Mouse (Mus musculus) erythroblast, adult 5-6 weeks (primary cell): Measurements from ENCODE around the gene Ccdc116. TPM values are rescaled to one million over a fixed set of nuclear protein-coding genes. Genes with fewer than 3 reads are reported as not detected.

ENCODE experiments used
- ATAC-seq: replicated peaks from 2 replicates; pipeline ENCODE4 v1.8.0; 2016; ENCODE audit warnings: moderate number of reproducible peaks, mild to moderate bottlenecking, moderate TSS enrichment, inconsistent platforms; ENCODE audit not compliant: poor library complexity, low FRiP score, severe bottlenecking
- total RNA-seq, 2 experiments: library from RNA; stranded (forward) in 1 of 2; stranded (reverse) in 1 of 2; fragments of 150-400 nt in 1 of 2; fragments of 200-764, 138-1000 nt in 1 of 2; gene quantifications; 2 replicates each; pipeline versions ENCODE4 v1.2.3 to v1.2.4; 2015 to 2017; ENCODE audit warnings: low replicate concordance in 2 of 2

The Ccdc116 gene
- total RNA-seq, 2 experiments from 2014 or later = 0.38 TPM; not detected in 1

DNA sequence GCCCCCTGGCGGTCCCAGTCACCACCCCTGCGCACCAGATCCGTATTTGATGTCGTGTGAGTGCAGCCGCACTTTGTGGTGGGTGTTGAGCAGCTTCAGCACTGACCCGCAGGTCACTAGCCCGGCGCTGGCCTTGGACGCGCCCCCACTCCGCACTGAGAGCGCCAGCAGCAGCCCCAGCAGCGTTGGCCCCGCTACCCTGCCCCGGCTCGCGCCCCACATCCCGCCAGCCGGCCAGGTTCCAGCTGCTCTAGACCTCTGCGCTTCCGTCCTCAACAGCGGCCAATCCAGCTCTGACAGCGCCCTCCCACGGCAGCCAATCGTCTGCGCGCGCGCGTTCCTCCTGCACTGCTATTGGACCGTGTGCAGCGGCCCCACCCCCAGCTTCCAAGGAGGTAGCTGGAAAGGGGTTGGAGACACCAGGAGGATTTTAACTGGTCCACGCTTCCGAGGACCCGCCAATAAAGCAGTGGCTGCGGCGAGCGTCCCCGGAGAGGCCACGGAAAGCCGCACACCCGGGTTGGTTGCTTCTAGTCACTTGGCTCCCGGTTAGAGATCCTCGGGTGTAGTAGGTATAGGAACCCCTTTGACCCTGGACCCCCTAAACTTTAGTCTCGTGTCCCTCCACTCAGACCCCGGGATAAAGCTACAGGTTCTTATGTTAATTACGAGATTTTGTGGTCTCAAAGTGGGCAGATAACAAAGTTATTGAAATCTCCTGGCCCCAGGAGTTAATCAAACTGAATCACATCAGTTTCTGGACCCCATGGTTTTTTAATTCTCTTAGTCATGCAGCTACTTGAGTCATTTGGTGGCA is 14.7 kb downstream of the Ccdc116 start, which contains the start of gene Sdf2l1:
Sdf2l1 (minus strand) TSS at position 295 of the 817 bp plus-strand sequence.
- ATAC-seq = peak; percentile 97

DNA sequence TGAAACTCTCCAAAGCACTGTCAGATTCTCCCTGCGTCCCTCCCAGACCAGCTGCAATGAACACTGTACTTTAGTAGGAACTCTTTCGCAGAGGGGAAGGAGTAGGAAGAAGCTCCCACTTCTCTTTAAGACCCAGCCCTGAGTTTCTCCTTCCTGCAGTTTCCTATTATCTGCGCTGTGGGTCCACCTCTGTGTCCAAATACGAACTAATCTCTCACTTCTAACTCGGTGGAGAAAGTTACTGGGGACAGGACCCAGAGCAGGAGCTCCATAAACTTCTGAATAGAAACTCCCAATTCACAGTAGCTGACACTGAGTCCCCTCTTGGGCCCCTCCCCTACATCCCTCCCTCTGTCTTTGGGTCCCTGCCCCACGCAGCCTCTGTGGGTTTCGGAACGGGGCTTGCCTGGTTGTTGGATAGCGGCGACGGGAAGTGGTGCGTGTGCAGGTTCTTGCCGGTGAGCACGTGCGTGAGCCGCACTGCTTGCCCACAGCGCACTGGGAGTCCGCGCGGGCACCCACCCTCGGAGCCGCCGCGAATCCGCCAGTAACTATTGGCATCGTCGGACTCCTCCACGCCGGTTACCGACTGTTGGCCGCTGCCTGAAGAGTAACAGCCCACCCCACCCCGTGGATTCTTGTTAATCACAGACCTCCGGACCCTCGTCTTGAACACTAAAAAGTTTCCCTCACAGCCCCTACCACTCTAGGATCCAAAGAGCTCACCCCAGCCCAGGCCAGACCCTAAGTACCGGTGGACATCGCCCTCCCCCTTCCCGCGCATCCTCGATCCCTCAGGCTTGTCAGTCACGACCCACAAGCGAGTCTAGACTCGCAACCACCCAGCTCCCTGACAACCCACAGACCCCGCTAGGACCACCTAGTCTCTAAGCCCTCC is 15.6 kb downstream of the Ccdc116 start:
- peak; percentile 37 for ATAC-seq

DNA sequence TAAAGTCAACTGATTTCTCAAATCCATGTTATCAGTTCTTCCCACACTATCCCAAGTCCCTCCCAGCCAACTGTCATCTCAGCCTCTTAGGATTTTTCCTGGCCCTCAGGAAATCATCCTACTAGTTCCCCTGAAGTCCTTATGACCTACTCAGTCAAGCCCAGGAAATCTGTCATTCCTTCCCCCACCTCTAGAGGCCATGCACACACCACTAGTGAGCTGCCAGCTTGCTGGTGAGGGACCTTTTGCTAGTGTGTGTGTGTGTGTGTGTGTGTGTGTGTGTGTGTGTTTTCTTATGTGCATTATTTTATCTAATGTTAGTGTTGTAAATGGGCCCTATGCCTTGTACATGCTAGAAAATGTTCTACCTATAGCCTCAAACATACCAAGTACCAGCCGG is 19.7 kb downstream of the Ccdc116 start:
- ATAC-seq = no peak

DNA sequence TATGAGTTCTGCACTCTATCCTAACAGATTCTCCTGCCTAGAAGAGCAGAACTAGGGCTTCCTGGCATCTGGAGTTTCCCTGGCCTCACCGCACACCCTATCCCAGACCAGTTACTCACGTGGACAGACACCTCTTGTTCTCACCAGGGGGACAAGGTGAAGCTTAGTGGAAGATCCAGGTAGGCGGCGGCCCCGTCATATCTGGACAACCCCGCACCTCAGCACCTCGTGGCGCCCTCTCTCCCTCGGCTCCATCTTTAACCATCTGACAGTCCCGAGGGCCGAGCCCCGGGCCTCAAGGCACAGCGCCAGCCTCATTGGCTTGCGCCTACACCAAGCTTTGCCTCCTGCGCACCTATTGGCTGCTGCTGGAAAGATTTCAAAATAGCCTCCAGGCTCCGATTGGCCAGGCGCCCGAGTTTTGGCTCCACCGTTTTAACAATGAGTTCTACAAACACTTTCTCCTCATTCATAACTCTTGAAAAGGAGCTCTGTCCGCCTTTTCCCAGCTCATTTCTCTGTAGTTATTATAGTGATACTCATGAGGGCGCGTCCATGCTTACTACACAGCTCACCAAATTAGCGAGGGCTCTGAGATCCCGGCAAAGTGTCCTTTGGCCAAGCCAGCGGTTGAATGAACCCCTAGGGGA is 22.0 kb downstream of the Ccdc116 start, which contains the start of gene 2610318N02Rik:
2610318N02Rik (minus strand) TSS at position 297 of the 650 bp plus-strand sequence.
- peak; percentile 94 for ATAC-seq

DNA sequence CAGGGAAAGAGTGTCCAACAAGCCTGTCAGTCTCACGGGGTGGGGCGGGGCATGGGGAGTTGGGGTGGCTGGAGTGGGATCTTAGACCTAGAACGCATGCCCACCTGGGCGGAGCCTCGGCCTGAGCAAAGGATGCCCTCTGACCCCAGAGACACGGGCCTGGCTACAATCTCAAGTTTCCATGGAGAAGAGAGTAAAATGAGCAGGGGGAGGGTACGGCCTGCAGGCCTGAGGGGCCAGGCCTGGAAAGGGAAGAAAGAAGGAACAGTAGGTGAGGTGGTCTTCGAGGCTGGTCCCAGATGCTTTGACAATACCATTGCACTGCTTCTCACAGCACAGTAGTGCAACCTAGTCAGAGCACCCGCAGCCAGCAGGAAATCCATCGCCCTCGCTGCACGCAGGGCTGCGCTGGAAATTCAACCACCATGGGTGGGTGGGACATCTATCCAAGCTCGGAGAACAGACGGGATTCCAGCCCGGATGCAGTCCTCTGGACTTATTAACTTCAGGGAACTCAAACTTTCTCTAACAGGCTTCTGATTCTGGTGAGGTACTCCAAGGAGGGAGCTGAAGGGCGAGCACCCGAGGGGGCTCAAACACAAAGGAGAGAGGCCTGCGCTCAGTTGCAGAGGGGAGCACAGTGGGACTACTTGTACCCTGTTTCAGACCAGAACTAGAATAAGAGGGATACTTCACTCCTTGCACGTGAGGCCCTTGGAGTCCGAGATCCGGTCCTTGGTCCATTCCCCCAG is 22.7 kb downstream of the Ccdc116 start:
- peak; percentile 4; the same call in 1 of the 2 replicates for ATAC-seq

DNA sequence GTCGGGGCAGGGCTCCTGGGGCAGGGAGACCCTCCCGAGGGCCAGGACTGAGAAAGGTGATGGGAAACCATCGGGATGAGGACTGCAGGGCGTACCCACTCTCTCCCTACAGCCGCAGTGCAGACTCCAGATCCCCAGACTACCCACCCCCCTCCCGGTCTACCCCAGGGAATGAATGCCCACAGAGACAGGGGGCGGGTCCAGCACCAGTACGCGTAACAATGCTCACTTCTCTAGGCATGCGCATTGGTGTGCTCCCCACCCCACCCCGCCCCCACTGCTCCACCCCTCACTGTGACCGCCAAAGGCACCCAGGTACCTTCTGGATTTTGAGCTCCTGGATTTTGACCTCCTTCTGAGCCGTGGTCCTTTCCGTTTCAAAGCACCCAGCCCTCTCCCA is 25.5 kb downstream of the Ccdc116 start:
- no peak for ATAC-seq

DNA sequence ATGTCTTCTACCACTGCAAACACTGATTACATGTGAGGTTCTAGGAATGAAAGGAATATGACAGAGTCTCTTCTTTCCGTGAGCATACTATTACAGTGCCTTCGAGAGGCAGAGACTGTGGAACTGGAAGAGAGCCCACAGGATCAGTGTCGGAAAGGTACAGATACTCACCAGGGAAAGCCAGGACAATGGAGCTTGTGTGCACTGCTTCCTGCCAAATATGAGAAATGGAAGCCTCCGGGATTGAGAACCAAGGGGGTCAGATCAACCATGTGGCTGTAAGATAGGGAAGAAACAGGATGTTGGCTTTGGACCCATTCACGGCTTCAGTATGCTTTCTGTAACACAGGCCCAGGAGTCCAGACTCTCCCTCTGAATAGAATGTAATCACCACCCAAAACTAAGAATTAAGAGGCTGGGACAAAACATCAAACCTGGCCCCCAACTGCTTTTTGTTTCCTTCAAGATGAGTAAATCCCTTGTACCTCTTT is 29.7 kb downstream of the Ccdc116 start:
- no peak for ATAC-seq

DNA sequence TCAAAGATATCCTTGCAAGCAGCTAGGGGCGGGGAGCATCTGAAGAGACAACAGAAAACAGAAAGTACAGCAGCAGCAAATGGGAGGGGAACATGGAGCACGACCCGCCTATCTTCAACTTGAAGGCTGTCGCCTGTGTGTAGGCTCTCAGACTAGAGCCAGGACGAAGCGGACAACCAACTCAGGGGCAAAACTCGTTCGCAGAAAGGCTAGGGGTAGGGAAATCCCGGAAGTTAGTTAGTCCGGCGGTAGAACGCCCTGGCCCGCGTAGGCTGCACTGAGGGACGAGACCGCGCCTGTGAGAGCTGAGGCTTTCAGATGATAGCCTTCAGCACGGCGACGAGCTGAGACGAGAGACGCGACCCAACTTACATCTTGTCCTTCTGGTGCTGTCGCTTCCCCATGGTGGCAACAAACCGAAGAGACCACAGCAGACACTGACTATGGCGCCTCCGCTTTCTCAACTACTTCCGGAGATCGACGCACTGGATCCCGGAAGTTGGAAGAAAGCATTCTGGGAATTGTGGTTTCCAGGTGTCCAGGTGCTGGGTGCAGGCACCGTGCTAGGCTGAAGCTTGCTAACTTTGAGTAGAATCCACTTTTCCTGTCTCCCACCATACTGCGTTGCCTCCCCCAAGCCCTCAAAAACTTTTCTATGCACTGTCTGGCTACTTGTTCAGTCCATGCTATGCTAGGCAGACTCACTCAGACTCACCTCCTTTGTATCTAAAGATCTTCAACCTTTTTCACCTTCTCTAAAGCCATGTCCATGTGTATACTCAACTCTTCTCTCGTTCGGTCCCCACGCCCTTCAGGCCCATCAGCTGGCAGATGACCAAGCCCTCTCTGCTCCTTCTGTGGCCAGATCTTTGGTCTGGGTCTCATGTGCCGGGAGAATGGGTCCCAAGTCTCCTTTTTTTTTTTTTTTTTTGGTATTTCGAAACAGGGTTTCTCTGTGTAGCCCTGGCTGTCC is 36.0 kb downstream of the Ccdc116 start, which contains the start of gene Ppil2:
Ppil2 (minus strand) TSS at position 487 of the 973 bp plus-strand sequence.
- peak; percentile 98 for ATAC-seq

DNA sequence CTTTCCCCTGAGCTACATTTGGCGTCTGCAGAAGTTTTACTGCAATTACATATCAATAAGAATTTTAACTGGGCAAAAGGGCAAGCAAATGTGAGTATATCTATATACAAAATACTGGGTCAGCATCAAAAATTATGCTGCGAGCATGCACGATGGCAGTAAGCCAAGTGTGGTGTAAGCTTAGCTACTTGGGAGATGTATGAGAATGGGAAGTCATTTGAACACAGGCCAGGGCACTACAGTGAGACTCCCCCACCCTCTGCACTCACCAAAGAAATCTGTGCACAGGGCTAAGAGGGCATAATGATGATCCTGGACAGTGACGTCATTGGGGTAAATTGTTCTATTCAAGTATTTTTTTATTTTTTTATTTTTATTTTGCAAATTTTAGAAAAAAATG is 42.4 kb downstream of the Ccdc116 start:
- ATAC-seq = no peak

DNA sequence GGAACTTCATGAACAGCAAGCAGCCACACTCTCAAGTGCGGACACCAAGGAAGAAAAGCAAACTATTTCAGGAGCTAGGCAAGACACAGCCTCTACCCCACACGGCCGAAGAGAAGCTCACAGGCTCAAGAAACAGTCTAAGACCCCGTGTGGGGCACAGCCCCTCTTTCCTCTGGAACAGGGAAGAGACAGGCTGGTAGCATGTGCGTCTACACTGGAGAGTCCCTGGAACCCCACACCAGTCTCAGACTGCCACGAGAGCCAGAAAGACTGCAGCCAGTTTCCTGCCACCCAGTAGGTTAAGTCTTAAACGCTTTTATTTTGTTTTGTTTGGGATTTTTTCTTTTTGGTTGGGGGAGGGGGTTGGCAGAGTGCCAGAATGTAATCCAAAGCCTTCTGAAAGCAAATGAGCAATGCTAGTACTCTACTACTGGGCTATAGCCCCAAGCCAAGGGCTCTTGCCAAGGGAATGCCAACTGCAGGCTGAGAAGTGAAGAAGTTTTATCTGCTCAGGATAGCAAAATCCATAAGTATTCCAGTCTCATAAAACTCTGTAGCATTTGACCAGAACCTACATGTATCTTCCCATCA is 44.3 kb downstream of the Ccdc116 start:
- ATAC-seq = no peak

DNA sequence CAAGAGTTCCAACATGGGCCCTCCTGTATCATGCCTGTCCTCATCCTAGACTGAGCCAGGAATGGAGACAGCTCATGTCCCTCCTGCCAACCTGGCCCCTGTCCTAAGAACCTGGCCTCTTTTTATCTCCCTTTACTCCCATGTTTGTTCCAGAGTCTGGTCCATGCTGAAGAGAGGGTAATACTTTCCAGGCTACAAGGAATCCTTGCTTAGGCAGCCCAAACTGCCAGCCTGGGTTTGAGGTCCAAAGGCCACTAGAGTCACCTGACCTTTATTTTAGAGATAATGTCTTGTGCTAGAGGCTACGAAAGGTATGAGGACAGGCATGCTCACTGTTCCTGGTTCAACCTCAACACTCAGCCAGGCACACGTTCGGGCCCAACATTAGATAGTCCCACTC is 50.1 kb downstream of the Ccdc116 start:
- no peak for ATAC-seq

Other genes starting within 250 kb of the Ccdc116 start
- 45.2 and 47.6 TPM in 2 replicates for gene Mapk1, start 163.8 kb downstream of the Ccdc116 start, total RNA-seq (2015; ENCODE audit: low replicate concordance)
- 52.4 and 53.0 TPM in 2 replicates for gene Mapk1, start 163.8 kb downstream of the Ccdc116 start, total RNA-seq (2017; ENCODE audit: low replicate concordance)
- not detected in 2 replicates for gene Ypel1, start 77.5 kb downstream of the Ccdc116 start, total RNA-seq (2015; ENCODE audit: low replicate concordance)
- gene Ypel1, start 77.5 kb downstream of the Ccdc116 start, total RNA-seq (2017; ENCODE audit: low replicate concordance) = not detected in 2 replicates
- gene Ppil2, start 36.0 kb downstream of the Ccdc116 start, total RNA-seq (2015; ENCODE audit: low replicate concordance) = 35.1 and 36.7 TPM in 2 replicates
- gene Ppil2, start 36.0 kb downstream of the Ccdc116 start, total RNA-seq (2017; ENCODE audit: low replicate concordance) = 57.7 and 79.4 TPM in 2 replicates
- gene 2610318N02Rik, start 22.1 kb downstream of the Ccdc116 start, total RNA-seq (2015; ENCODE audit: low replicate concordance) = 2.9 and 4.0 TPM in 2 replicates
- 1.7 and 2.0 TPM in 2 replicates for gene 2610318N02Rik, start 22.1 kb downstream of the Ccdc116 start, total RNA-seq (2017; ENCODE audit: low replicate concordance)
- gene Sdf2l1, start 14.8 kb downstream of the Ccdc116 start, total RNA-seq (2015; ENCODE audit: low replicate concordance) = 20.9 and 51.7 TPM in 2 replicates
- gene Sdf2l1, start 14.8 kb downstream of the Ccdc116 start, total RNA-seq (2017; ENCODE audit: low replicate concordance) = 15.8 and 25.6 TPM in 2 replicates
- gene Ydjc, start 2.6 kb downstream of the Ccdc116 start, total RNA-seq (2015; ENCODE audit: low replicate concordance) = 0.58 and 1.3 TPM in 2 replicates
- gene Ydjc, start 2.6 kb downstream of the Ccdc116 start, total RNA-seq (2017; ENCODE audit: low replicate concordance) = 2.6 and 3.5 TPM in 2 replicates
- 77.2 and 91.3 TPM in 2 replicates for gene Ube2l3, start 55.4 kb upstream of the Ccdc116 start, total RNA-seq (2015; ENCODE audit: low replicate concordance)
- 16.7 and 33.8 TPM in 2 replicates for gene Ube2l3, start 55.4 kb upstream of the Ccdc116 start, total RNA-seq (2017; ENCODE audit: low replicate concordance)
- 1.3 TPM in 1 of 2 replicates, not detected in the other for gene Rimbp3, start 61.4 kb upstream of the Ccdc116 start, total RNA-seq (2015; ENCODE audit: low replicate concordance)
- gene Rimbp3, start 61.4 kb upstream of the Ccdc116 start, total RNA-seq (2017; ENCODE audit: low replicate concordance) = 0.28 TPM in 1 of 2 replicates, not detected in the other
- gene Hic2, start 86.3 kb upstream of the Ccdc116 start, total RNA-seq (2015; ENCODE audit: low replicate concordance) = 0.96 TPM in 1 of 2 replicates, not detected in the other
- 0.14 and 0.60 TPM in 2 replicates for gene Hic2, start 86.3 kb upstream of the Ccdc116 start, total RNA-seq (2017; ENCODE audit: low replicate concordance)
- gene Tmem191c, start 128.8 kb upstream of the Ccdc116 start, total RNA-seq (2015; ENCODE audit: low replicate concordance) = 6.7 TPM in 1 of 2 replicates, not detected in the other
- 2.1 TPM in 1 of 2 replicates, not detected in the other for gene Tmem191c, start 128.8 kb upstream of the Ccdc116 start, total RNA-seq (2017; ENCODE audit: low replicate concordance)
- gene Serpind1, start 184.1 kb upstream of the Ccdc116 start, total RNA-seq (2015; ENCODE audit: low replicate concordance) = not detected in 2 replicates
- gene Serpind1, start 184.1 kb upstream of the Ccdc116 start, total RNA-seq (2017; ENCODE audit: low replicate concordance) = not detected in 2 replicates